Mouse (Mus musculus) heart, postnatal 0 days (tissue): ENCODE data around the gene Ssbp3. TPM values are rescaled to one million over a fixed set of nuclear protein-coding genes. Genes with fewer than 3 reads are reported as not detected.

Experiments
- ATAC-seq: fragments of 200-750 bp; cut with Nextera tagmentation; 2 replicates; pipeline ENCODE4 v1.8.0; 2017; ENCODE audit warnings: low read depth, moderate number of reproducible peaks, moderate library complexity; ENCODE audit not compliant: insufficient read depth
- DNase-seq: peaks from one replicate; pipeline ENCODE4 v3.0.0-alpha.2; 2016; ENCODE audit warnings: low spot score
- H3K27ac ChIP-seq: fragments of 300-500 bp; sonication (generic); 2 replicates; pipeline ENCODE4 v1.5.1; 2014; ENCODE audit warnings: low read depth, mild to moderate bottlenecking
- H3K27me3 ChIP-seq: fragments of 300-500 bp; sonication (generic); 2 replicates; pipeline ENCODE4 v1.6.1; 2014; ENCODE audit warnings: low read length, mixed read lengths; ENCODE audit not compliant: control insufficient read depth, insufficient read depth
- H3K36me3 ChIP-seq: fragments of 300-500 bp; sonication (generic); replicated peaks from 2 replicates; pipeline ENCODE4 v1.6.1; 2014; ENCODE audit warnings: low read length, mixed read lengths; ENCODE audit not compliant: control insufficient read depth, insufficient read depth
- H3K4me1 ChIP-seq: fragments of 300-500 bp; sonication (generic); 2 replicates; pipeline ENCODE4 v1.6.1; 2014; ENCODE audit warnings: antibody characterized with exemption; ENCODE audit not compliant: control insufficient read depth, insufficient read depth
- H3K4me2 ChIP-seq: fragments of 300-500 bp; sonication (generic); 2 replicates; pipeline ENCODE4 v1.6.1; 2014; ENCODE audit warnings: low read depth, mild to moderate bottlenecking, low read length, moderate library complexity
- H3K4me3 ChIP-seq: fragments of 300-500 bp; sonication (generic); 2 replicates; pipeline ENCODE4 v1.5.1; 2014; ENCODE audit warnings: low read depth, low read length
- H3K9ac ChIP-seq: fragments of 300-500 bp; sonication (generic); replicated peaks from 2 replicates; pipeline ENCODE4 v1.6.1; 2014; ENCODE audit warnings: low read depth, low read length, mixed read lengths
- H3K9me3 ChIP-seq: fragments of 300-500 bp; sonication (generic); replicated peaks from 2 replicates; pipeline ENCODE4 v1.6.1; 2016; ENCODE audit warnings: low read length; ENCODE audit not compliant: control insufficient read depth
- CTCF ChIP-seq: IDR thresholded peaks from 2 replicates; pipeline ENCODE4 v1.5.1; 2016; ENCODE audit warnings: antibody characterized with exemption, control low read depth, low read depth
- EP300 ChIP-seq: IDR thresholded peaks from 2 replicates; pipeline ENCODE4 v1.6.1; 2016; ENCODE audit warnings: antibody characterized with exemption, low read depth
- WGBS: fragments of 180-500 bp; shearing (Covaris S2); extraction: QIAGEN DNeasy Blood & Tissue Kit; methylation state at CpG from one replicate; pipeline ENCODE4 v1.1.7; 2014; 5-methylcytosine and 5-hydroxymethylcytosine counted together
- polyA plus RNA-seq: library from polyadenylated mRNA; unstranded; fragments of >200 nt; fragmentation: Nextera tagmentation; extraction: Ambion mirVana; gene quantifications from 2 replicates; pipeline ENCODE4 v1.2.1, GENCODE M21; 2015
- total RNA-seq: library from RNA; depleted of rRNA; stranded (reverse); fragments of >200 nt; gene quantifications from 2 replicates; pipeline ENCODE4 v1.2.3, GENCODE M21; 2014; ENCODE audit warnings: low replicate concordance

Gene Ssbp3
- total and polyA plus RNA-seq, 2 experiments from 2014 or later, result 25.9 to 35.6 TPM

GRCm38 (mm10) chr4:106972461-106973384, 62.2 kb downstream of the Ssbp3 start:
- WGBS, result 62% methylated on average over 15 of the region's 15 CpGs
- Histone ChIP-seq H3K9ac (no peak overlapping the region), H3K4me3 (no peak overlapping the region), H3K4me1 (peaks cover 39% of the 10 kb centered on the region), H3K36me3 (no peaks in the 10 kb centered on the region), H3K27ac (no peak overlapping the region), H3K9me3 (no peaks in the 10 kb centered on the region), H3K27me3 (no peaks in the 10 kb centered on the region), H3K4me2 (no peak overlapping the region)
- ATAC-seq (no peak; the same call in 1 of the 2 replicates), DNase-seq (no peak)
- TF ChIP-seq CTCF, result no peak
- TF ChIP-seq EP300, result no peak

DNA sequence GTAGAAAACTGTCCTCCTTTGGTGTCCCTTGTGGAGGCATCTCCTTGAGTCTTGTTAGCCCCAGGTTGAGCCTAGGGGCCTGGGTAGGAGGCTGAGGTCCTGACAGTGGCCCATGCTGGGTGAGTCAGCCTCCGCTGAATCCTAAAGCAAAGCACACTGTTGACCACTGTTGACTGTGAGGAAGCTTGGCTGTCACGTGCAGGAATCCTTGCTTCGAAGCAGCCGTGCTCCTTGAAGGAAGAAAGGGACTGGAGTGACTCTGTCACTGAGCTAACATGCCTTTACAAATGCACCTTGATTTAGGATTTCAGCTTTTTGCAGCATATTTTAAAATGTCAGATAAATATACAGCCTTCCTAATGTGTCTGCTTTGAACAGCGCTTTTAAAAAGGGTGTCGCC, 64.8 kb downstream of the Ssbp3 start:
- Histone ChIP-seq H3K27ac (no peak overlapping the region), H3K36me3 (no peaks in the 10 kb centered on the region), H3K9ac (no peak overlapping the region), H3K9me3 (no peaks in the 10 kb centered on the region), H3K4me3 (no peak overlapping the region), H3K27me3 (no peaks in the 10 kb centered on the region), H3K4me2 (no peak overlapping the region), H3K4me1 (peaks cover 21% of the 10 kb centered on the region)
- 82% methylated on average over 6 of the region's 6 CpGs for WGBS
- DNase-seq, result no peak
- no peak for ATAC-seq
- TF ChIP-seq CTCF (no peak), EP300 (no peak)

DNA sequence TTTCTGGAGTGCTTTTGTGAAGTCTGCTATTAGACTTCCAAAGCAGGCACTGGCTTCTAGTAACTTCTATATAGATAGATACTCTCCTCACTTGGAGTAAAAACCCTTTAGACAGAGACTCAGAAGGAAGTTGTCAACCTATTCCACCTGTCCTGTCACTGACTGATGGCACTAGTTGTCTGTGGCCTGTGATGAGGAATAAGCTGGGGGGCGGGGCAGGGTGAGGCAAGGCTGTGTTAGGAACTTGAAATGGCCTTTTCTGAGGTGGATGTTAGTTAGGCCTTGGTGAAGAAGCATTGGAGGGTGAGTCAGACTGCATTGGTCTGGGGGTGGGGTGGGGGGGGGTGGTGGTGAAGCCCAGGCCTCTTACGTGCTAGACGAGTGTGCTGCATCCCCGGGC, 65.4 kb downstream of the Ssbp3 start:
- Histone ChIP-seq H3K27ac (no peak overlapping the region), H3K4me1 (peaks cover 19% of the 10 kb centered on the region), H3K4me2 (no peak overlapping the region), H3K36me3 (no peaks in the 10 kb centered on the region), H3K9me3 (no peaks in the 10 kb centered on the region), H3K9ac (no peak overlapping the region), H3K27me3 (no peaks in the 10 kb centered on the region), H3K4me3 (no peak overlapping the region)
- TF ChIP-seq EP300, result no peak
- TF ChIP-seq CTCF, result no peak
- no peak for DNase-seq
- WGBS, result 65% methylated on average over 4 of the region's 4 CpGs
- ATAC-seq, result no peak

- H3K4me1 ChIP-seq, result peaks cover 26% of the 10 kb centered on the region
- no peak for ATAC-seq
- H3K4me2 ChIP-seq, result no peak overlapping the region
- WGBS, result 67% methylated on average over 2 of the region's 2 CpGs
- TF ChIP-seq CTCF (no peak), EP300 (no peak)
- no peaks in the 10 kb centered on the region for H3K27me3 ChIP-seq
- no peaks in the 10 kb centered on the region for H3K9me3 ChIP-seq
- no peaks in the 10 kb centered on the region for H3K36me3 ChIP-seq
- H3K27ac ChIP-seq, result no peak overlapping the region
- DNase-seq, result no peak
- no peak overlapping the region for H3K4me3 ChIP-seq
- H3K9ac ChIP-seq, result no peak overlapping the region
These were observed 66.1 kb downstream of the Ssbp3 start for GRCm38 (mm10) chr4:106976576-106976975.

GRCm38 (mm10) chr4:106977218-106977651, 66.7 kb downstream of the Ssbp3 start:
- Histone ChIP-seq H3K27me3 (no peaks in the 10 kb centered on the region), H3K4me1 (peaks cover 26% of the 10 kb centered on the region), H3K27ac (no peak overlapping the region), H3K9ac (no peak overlapping the region), H3K4me3 (no peak overlapping the region), H3K4me2 (no peak overlapping the region), H3K9me3 (no peaks in the 10 kb centered on the region), H3K36me3 (no peaks in the 10 kb centered on the region)
- ATAC-seq, result no peak
- no peak for DNase-seq
- TF ChIP-seq EP300 (no peak), CTCF (no peak)
- WGBS, result 37% methylated on average over 6 of the region's 6 CpGs

DNA sequence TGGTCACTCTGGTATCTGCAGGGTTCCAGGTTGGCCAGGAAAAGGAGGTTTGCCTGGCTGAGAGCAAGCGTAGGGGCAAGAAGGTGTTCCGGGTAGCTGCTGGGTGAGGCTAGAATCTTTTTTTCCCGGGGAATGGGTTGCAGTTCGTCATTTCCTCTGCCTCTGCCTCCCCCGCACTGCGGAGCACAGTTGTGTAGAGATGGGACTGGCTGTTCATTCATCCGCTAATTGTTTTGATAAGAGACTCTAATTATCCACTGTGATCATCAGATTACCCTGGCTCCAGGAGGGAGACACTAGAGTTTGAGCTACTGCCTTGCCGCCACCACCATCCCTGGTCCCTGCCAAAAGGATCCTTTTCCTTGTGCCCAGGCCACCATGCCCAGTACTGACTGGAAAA, 67.9 kb downstream of the Ssbp3 start:
- no peak overlapping the region for H3K9ac ChIP-seq
- peaks cover 26% of the 10 kb centered on the region for H3K4me1 ChIP-seq
- TF ChIP-seq CTCF, result no peak
- H3K36me3 ChIP-seq, result no peaks in the 10 kb centered on the region
- DNase-seq, result no peak
- no peaks in the 10 kb centered on the region for H3K9me3 ChIP-seq
- ATAC-seq, result 0 out of 2 replicates have a peak, but pooled peaks have one; percentile 14
- H3K4me3 ChIP-seq, result no peak overlapping the region
- peak overlapping the region; percentile 43; the same call in 1 of the 2 replicates for H3K27ac ChIP-seq
- H3K4me2 ChIP-seq, result no peak overlapping the region
- H3K27me3 ChIP-seq, result no peaks in the 10 kb centered on the region
- 61% methylated on average over 8 of the region's 8 CpGs for WGBS
